Mouse (Mus musculus) cerebellum, adult 2 months (tissue): ENCODE measurements around the gene Atp8b2. TPM values are rescaled to one million over a fixed set of nuclear protein-coding genes. Genes with fewer than 3 reads are reported as not detected.
A peak's percentile ranks its signal among the peaks of the same experiment; 100 is the strongest.

Source experiments
- DNase-seq, 2 experiments: peaks; one replicate each; pipeline ENCODE4 v3.0.0; 2021
- H3K27ac ChIP-seq: fragments of 200-500 bp; 2 replicates; pipeline ENCODE4 v1.5.1; 2012; ENCODE audit warnings: low read length, control low read depth, inconsistent platforms; ENCODE audit not compliant: insufficient read depth
- H3K27me3 ChIP-seq: fragments of 200-500 bp; 2 replicates; pipeline ENCODE4 v1.6.1; 2012; ENCODE audit warnings: inconsistent platforms, mild to moderate bottlenecking, low read length, moderate library complexity; ENCODE audit not compliant: control insufficient read depth, insufficient read depth
- H3K4me1 ChIP-seq: fragments of 200-500 bp; 2 replicates; pipeline ENCODE4 v1.6.1; 2011; ENCODE audit warnings: low read length; ENCODE audit not compliant: control insufficient read depth, insufficient read depth
- H3K4me3 ChIP-seq: fragments of 200-500 bp; replicated peaks from 2 replicates; pipeline ENCODE3; 2011; ENCODE audit warnings: mild to moderate bottlenecking, low read depth, low read length, control low read depth; ENCODE audit not compliant: insufficient read depth
- CTCF ChIP-seq: fragments of 200-500 bp; IDR thresholded peaks from 2 replicates; pipeline ENCODE4 v1.5.1; 2011; ENCODE audit warnings: low read depth, mild to moderate bottlenecking, control low read depth, low read length, moderate library complexity, borderline replicate concordance; ENCODE audit not compliant: insufficient read depth
- POLR2A ChIP-seq: fragments of 200-500 bp; IDR thresholded peaks from 2 replicates; pipeline ENCODE4 v1.6.1; 2011; ENCODE audit warnings: low read length, control low read depth, borderline replicate concordance; ENCODE audit not compliant: insufficient read depth
- WGBS: fragments of 180-500 bp; shearing (Covaris S2); methylation state at CpG from one replicate; pipeline ENCODE4 v1.1.7; 2018; 5-methylcytosine and 5-hydroxymethylcytosine counted together
- polyA plus RNA-seq: library from polyadenylated mRNA; depleted of rRNA; stranded (reverse); fragments of >200 nt; gene quantifications from 2 replicates; pipeline ENCODE4 v1.2.3, GENCODE M21; 2012

Gene Atp8b2
- polyA plus RNA-seq, 1 experiment: 91.9 TPM

DNA sequence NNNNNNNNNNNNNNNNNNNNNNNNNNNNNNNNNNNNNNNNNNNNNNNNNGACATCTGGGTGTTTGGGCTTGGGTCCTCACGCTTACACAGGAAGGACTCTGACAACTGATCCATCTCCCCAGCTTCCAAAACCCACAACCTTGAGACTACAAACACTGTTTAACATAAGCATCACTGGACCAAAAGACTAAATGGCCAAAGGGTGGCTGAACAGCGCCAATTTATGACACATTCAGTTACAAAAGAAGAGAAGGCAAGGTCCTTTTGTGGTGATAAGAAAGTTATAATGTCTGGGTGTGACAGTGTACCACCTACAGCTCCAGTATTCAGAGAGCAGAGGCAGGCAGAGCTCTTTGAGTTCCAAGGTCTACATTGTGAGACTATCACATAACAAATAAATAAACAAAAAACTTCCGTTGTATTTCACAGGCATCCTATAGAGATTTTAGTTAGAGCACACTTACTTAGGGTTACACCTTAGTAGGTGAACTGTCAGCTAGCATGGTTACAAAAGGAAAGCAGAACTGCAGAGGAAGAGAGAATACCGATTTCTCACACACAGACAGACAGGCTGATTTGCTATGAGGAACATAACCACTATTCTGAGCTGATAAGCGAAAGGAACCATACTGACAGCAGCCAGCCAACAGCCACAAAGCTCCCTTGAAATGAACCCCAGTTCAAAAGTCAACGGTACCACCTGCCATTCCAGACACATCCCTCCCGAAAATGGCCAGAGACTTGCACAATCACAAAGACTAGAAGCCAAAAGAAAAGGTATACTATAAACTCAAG, 6.9 kb downstream of the Atp8b2 start:
- Histone ChIP-seq H3K4me1 (peaks cover 15% of the 10 kb centered on the region), H3K4me3 (no peak overlapping the region), H3K27ac (no peak overlapping the region), H3K27me3 (no peaks in the 10 kb centered on the region)
- DNase-seq: no peak
- WGBS: 93% methylated on average over 7 of the region's 7 CpGs
- TF ChIP-seq CTCF (no peak), POLR2A (no peak)

DNA sequence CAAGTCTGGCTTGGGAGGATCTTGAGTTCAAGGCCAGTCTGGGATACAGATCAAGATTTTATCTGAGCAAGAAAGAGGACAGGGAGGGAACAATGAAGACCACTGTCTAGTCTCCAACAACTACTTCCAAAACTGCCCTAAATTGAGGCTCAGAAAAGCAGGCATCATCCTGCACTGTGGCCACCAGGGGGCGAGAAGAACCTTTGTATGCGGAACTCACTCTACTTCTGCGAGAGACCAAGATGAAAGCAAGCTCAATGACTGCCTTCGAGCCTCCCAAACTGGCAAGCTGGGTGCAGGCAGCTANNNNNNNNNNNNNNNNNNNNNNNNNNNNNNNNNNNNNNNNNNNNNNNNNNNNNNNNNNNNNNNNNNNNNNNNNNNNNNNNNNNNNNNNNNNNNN, 9.9 kb downstream of the Atp8b2 start:
- Histone ChIP-seq H3K4me3 (no peak overlapping the region), H3K27ac (no peak overlapping the region), H3K4me1 (peaks cover 9% of the 10 kb centered on the region), H3K27me3 (no peaks in the 10 kb centered on the region)
- peak; percentile 91 for TF ChIP-seq CTCF
- no peak for TF ChIP-seq POLR2A
- peak; percentile 66 to 69 for DNase-seq
- 0% methylated on average over 4 of the region's 4 CpGs for WGBS

DNA sequence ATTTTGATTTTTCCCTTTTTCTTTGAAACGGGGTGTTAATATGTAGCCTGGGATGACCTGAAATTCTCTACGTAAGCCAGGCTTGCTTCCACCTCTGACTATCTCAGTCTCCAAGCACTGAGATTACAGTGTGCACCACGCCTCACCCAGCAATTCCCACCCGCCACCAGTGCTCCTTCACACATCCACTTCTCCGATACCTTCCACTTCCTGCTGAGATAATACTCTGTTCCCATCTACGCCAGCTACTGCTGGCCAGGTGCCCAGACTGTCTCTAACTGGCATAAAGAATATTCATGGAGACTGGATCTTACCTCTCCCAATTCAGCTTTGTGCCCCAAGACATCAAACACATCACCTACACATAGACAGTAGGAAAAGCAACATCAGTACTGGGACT, 14.7 kb downstream of the Atp8b2 start:
- no peak overlapping the region for H3K27ac ChIP-seq
- WGBS: 29% methylated on average over 6 of the region's 6 CpGs
- peak; percentile 62 to 70 for DNase-seq

DNA sequence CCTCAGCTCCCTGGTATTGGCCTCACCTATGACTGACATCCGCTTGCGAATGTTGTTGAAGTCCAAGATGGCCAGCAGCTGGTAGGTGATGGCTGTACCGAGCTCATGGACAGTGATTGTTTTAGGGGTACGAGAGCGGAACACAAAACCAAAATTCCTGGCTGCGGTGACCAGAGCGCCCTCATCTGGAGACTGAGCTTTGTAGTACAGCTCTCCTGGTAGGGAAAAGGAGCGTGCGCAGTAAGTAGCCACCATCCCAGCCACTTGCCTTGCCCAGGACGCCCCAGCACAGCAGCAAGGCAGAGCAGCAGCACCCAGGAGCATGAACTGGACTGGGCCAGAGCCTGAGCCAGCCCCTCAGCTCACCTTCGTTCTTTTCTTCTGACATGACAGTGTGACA, 15.3 kb downstream of the Atp8b2 start:
- Histone ChIP-seq H3K27me3 (no peaks in the 10 kb centered on the region), H3K27ac (no peak overlapping the region), H3K4me3 (no peak overlapping the region), H3K4me1 (peaks cover 13% of the 10 kb centered on the region)
- 83% methylated on average over 11 of the region's 11 CpGs for WGBS
- TF ChIP-seq CTCF: no peak
- no peak for TF ChIP-seq POLR2A
- no peak for DNase-seq

More for the DNA sequence above, 14.7 kb downstream of the Atp8b2 start:
- Histone ChIP-seq H3K27me3 (no peaks in the 10 kb centered on the region), H3K4me3 (no peak overlapping the region), H3K4me1 (peaks cover 9% of the 10 kb centered on the region)
- TF ChIP-seq POLR2A: no peak
- TF ChIP-seq CTCF: no peak

DNA sequence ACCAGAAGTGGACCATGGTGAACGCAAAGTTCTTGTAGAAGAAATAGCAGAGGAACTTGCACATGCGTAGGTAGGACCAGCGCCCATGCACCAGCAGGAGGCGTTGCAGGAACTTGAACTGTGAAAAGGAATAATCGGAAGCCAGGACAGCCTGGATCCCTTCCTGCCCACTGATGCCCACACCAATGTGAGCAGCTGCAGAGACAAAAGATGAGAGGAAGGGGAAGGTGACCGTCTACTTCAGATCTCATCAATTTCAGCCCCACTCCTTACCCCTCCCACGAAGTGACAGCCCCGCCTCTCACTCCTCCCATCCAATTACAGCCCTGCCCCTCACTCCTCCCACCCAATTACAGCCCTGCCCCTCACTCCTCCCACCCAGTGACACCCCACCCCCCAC, 18.3 kb downstream of the Atp8b2 start:
- WGBS: 69% methylated on average over 8 of the region's 8 CpGs
- H3K4me1 ChIP-seq: peaks cover 17% of the 10 kb centered on the region
- no peak overlapping the region for H3K4me3 ChIP-seq
- DNase-seq: no peak
- no peak overlapping the region for H3K27ac ChIP-seq
- TF ChIP-seq CTCF: no peak
- TF ChIP-seq POLR2A: no peak
- no peaks in the 10 kb centered on the region for H3K27me3 ChIP-seq

- H3K27ac ChIP-seq: no peak overlapping the region
Measured at GRCm38 (mm10) chr3:89942894-89943293, 20.4 kb downstream of the Atp8b2 start.

GRCm38 (mm10) chr3:89936495-89936894, 26.8 kb downstream of the Atp8b2 start:
- H3K4me1 ChIP-seq: no peaks in the 10 kb centered on the region
- 91% methylated on average over 3 of the region's 3 CpGs for WGBS
- no peak for DNase-seq
- no peak overlapping the region for H3K27ac ChIP-seq
- H3K27me3 ChIP-seq: no peaks in the 10 kb centered on the region
- TF ChIP-seq POLR2A (no peak), CTCF (no peak)
- no peak overlapping the region for H3K4me3 ChIP-seq

More at GRCm38 (mm10) chr3:89942894-89943293, 20.4 kb downstream of the Atp8b2 start:
- TF ChIP-seq CTCF (no peak), POLR2A (no peak)
- DNase-seq: peak in 1 of 2 experiments; percentile 37
- Histone ChIP-seq H3K4me3 (no peak overlapping the region), H3K27me3 (no peaks in the 10 kb centered on the region), H3K4me1 (peaks cover 8% of the 10 kb centered on the region)
- 46% methylated on average over 9 of the region's 9 CpGs for WGBS

DNA sequence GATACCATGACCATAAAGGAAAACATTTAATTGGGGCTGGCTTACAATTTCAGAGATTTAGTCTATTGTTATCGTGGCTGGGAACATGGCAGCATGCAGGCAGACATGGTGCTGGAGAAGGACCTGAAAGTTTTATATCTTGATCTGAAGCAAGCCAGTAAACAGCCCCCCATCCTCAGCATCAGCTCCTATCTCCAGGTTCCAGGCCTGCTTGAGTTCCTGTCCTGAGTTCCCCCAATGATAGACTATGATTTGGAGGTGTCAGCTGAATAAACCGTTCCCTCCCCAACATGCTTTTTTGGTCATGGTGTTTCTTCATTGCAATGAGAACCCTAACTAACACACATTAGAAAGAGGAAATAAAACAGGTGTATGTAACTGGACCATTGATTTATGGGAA, 30.4 kb downstream of the Atp8b2 start:
- DNase-seq: no peak
- Histone ChIP-seq H3K4me1 (no peaks in the 10 kb centered on the region), H3K4me3 (no peak overlapping the region), H3K27me3 (no peaks in the 10 kb centered on the region), H3K27ac (no peak overlapping the region)
- TF ChIP-seq POLR2A: no peak
- no peak for TF ChIP-seq CTCF
- 90% methylated on average over 2 of the region's 2 CpGs for WGBS
